Comparison of ENCODE assay signal across 13 mouse cellular contexts in the genomic region with DNA sequence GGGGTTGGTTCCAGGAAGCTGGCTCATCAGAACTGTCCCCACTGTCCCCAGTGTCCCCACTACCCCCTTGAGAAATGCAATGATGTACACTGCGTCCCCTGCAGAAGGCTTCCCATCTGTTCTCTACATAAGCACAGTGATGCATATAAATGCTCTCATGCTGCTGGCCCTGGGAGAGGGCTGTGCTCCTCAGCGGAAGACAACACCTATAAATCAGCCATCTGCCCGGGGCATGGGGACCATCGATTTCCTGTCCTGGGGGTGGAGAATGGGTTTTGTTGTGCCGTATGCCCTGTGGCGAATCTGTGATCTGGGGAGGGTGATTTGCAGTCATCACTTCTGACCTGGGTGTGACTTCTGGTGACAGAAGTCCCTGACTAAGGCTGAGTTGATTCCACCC.
DNase-seq lines count a peak whose midpoint lies in the region; ATAC-seq and TF ChIP-seq lines count a peak whose summit lies in the region.
"Had no signal": no experiment of that assay in that cellular context is flagged by ENCODE, and none has a peak within 500 bp of the region (broad histone marks: within the 10 kb centered on the region; RNA-seq: fewer than 3 reads in every experiment).

No protein-coding gene starts in this region.

- ATAC-seq in kidney, embryonic 14.5 days (ENCODE audit: low FRiP score, low TSS enrichment): peak; percentile 56
- ATAC-seq in erythroid progenitor cell, adult 5-6 weeks (replicated peaks; ENCODE audit: low FRiP score, poor library complexity, severe bottlenecking): no peak
- ATAC-seq: midbrain, embryonic 13.5 days had no signal

- TF ChIP-seq CTCF in ES-Bruce4 (IDR thresholded peaks at IDR 0.05; ENCODE audit: low read depth, low read length): no peak

- TF ChIP-seq EP300 in ES-Bruce4 (IDR thresholded peaks at IDR 0.05; ENCODE audit: insufficient read depth, low read depth, low read length): peak; percentile 27; the same call in 1 of the 2 replicates

- no peak overlapping the region for H3K9ac ChIP-seq in ES-Bruce4 (ENCODE audit: low read depth, poor library complexity, severe bottlenecking)
- no peak overlapping the region for H3K9ac ChIP-seq in kidney, embryonic 14.5 days (ENCODE audit: low read depth, low read length)
- H3K9ac ChIP-seq: heart, embryonic 15.5 days; lung, embryonic 15.5 days; midbrain, embryonic 13.5 days had no signal

- DNase-seq in ZHBTc4 (ENCODE audit: low read depth, low spot score): peak; percentile 64
- DNase-seq in mesoderm, embryonic 11.5 days (ENCODE audit: low read depth, low spot score): peak; percentile 87
- no peak for DNase-seq in urinary bladder, postnatal 14 days (ENCODE audit: low spot score)
- DNase-seq in cerebellum, postnatal 4 days (ENCODE audit: low spot score in 2 of 2): no peak
- DNase-seq: cerebellum, postnatal 25 days; gastrocnemius, postnatal 10 days; right cerebral cortex, postnatal 4 days had no signal

- no peaks in the 10 kb centered on the region for H3K27me3 ChIP-seq in ES-Bruce4 (ENCODE audit: control insufficient read depth, insufficient read depth, low read length, poor library complexity, severe bottlenecking)
- no peaks in the 10 kb centered on the region for H3K27me3 ChIP-seq in kidney, embryonic 14.5 days (ENCODE audit: control insufficient read depth, insufficient read depth, low read length)
- H3K27me3 ChIP-seq: heart, embryonic 15.5 days had no signal

- no peak overlapping the region for H3K27ac ChIP-seq in ES-Bruce4 (ENCODE audit: insufficient read depth, low read length)
- 0 out of 2 replicates have a peak overlapping the region, but pooled peaks have one; percentile 24 for H3K27ac ChIP-seq in kidney, embryonic 14.5 days (ENCODE audit: low read depth, low read length)
- H3K27ac ChIP-seq: heart, embryonic 15.5 days; lung, embryonic 15.5 days; midbrain, embryonic 13.5 days had no signal

- H3K4me1 ChIP-seq in ES-Bruce4 (ENCODE audit: control insufficient read depth, insufficient read depth, low read length): peaks cover 3% of the 10 kb centered on the region
- peaks cover 32% of the 10 kb centered on the region for H3K4me1 ChIP-seq in kidney, embryonic 14.5 days (ENCODE audit: control insufficient read depth, insufficient read depth, low read length)

- no peak overlapping the region for H3K4me3 ChIP-seq in ES-Bruce4 (ENCODE audit: low read depth, low read length)
- H3K4me3 ChIP-seq in kidney, embryonic 14.5 days (ENCODE audit: low read length): no peak overlapping the region
- H3K4me3 ChIP-seq: heart, embryonic 15.5 days; lung, embryonic 15.5 days; midbrain, embryonic 13.5 days had no signal

- H3K36me3 ChIP-seq in ES-Bruce4 (ENCODE audit: control insufficient read depth, insufficient read depth, low read length, poor library complexity, severe bottlenecking): no peaks in the 10 kb centered on the region
- H3K36me3 ChIP-seq in kidney, embryonic 14.5 days (ENCODE audit: control insufficient read depth, insufficient read depth, low read length): no peaks in the 10 kb centered on the region
- H3K36me3 ChIP-seq: heart, embryonic 15.5 days; lung, embryonic 15.5 days; midbrain, embryonic 13.5 days had no signal

- TF ChIP-seq POLR2A in ES-Bruce4 (IDR thresholded peaks at IDR 0.05; ENCODE audit: insufficient read depth, low read length): no peak

- H3K4me2 ChIP-seq in kidney, embryonic 14.5 days (replicated peaks; ENCODE audit: low read depth, low read length): peak overlapping the region; percentile 6; the same call in 1 of the 2 replicates
- H3K4me2 ChIP-seq: heart, embryonic 15.5 days; lung, embryonic 15.5 days; midbrain, embryonic 13.5 days had no signal

- no peaks in the 10 kb centered on the region for H3K9me3 ChIP-seq in ES-Bruce4 (replicated peaks; ENCODE audit: control insufficient read depth, insufficient read depth, low read length, poor library complexity, severe bottlenecking)
- no peaks in the 10 kb centered on the region for H3K9me3 ChIP-seq in kidney, embryonic 14.5 days (ENCODE audit: control insufficient read depth, low read length)
- H3K9me3 ChIP-seq: heart, embryonic 15.5 days; lung, embryonic 15.5 days; midbrain, embryonic 13.5 days had no signal

- WGBS in kidney, embryonic 14.5 days: 6% methylated on average over 6 of the region's 6 CpGs

Comparison
In these comparisons a context has a peak if more than half of its experiments do, and no peak if none do; other contexts are left out.
1. DNase-seq: peak in ZHBTc4 (single experiment) and mesoderm, embryonic 11.5 days (single experiment); none in urinary bladder, postnatal 14 days (single experiment) and cerebellum, postnatal 4 days (0 of 2).